Mouse (Mus musculus) layer of hippocampus, adult 11-12 months (tissue): Measurements from ENCODE around the gene Tent4b.
"Not testable (repeated sequence)": the region's sequence is repeated elsewhere in the genome, so short reads cannot be mapped to it uniquely, and the experiment has no call there.

Experiments
- DNase-seq: peaks from one replicate; pipeline ENCODE4 v3.0.0; 2022; ENCODE audit warnings: low spot score

Tent4b gene

DNA sequence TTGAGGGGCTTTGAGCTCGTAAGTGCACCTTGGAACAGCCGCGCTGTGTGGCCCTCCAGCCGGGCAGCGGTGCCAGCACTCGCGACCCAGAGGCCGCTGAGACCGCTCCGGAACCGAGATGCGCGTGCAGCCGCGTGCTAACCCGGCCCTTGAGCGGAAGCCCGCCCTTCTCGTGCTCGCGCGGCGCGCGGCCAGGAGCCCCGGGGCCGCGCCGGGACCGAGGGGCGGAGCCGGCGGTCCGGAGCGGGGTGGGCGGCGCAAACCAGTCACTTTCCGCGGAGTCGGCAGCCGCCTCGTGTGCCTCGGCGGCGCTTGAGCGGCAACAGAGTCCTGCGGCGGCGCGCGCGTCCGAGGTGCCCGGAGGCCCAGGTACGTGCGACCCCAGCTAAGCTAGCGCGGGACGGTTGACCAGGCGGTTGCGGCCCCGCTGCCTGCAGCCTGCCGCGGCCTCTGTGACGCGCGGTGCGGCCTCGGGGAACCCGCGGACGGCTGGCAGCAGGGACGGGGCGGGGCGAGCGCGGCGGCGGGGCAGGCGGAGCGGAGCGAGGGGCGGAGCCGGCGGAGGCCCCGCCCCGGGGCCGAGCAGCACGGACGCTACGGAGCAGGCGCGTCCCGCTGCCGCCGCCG lies at the start of gene Tent4b:
TSS of gene Tent4b (plus strand) at position 269 of the 627 bp plus-strand sequence.
- peak; percentile 92 for DNase-seq

DNA sequence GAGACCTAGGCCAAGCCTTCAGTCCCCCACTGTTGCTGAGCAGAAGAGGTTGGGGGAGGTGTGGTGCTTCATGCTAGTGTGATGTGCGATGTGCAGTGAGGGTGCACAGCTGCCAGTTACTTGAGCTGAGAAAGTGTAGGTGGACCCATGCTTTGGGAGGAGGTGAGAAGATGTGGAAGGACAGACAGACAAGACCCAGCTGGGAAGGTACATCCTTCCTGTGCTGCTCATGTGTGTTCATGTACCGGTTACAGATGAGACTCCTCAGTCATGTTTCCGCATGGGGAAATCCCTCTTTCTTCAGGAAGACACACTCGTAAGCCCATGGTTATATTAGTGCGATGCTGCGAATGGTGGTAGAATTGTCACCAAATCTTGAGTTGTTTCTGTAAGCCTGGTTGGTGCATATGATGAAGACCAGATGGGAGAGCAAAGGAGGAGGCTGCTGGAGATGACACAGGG lies 48.1 kb upstream of the Tent4b start:
- DNase-seq = no peak

DNA sequence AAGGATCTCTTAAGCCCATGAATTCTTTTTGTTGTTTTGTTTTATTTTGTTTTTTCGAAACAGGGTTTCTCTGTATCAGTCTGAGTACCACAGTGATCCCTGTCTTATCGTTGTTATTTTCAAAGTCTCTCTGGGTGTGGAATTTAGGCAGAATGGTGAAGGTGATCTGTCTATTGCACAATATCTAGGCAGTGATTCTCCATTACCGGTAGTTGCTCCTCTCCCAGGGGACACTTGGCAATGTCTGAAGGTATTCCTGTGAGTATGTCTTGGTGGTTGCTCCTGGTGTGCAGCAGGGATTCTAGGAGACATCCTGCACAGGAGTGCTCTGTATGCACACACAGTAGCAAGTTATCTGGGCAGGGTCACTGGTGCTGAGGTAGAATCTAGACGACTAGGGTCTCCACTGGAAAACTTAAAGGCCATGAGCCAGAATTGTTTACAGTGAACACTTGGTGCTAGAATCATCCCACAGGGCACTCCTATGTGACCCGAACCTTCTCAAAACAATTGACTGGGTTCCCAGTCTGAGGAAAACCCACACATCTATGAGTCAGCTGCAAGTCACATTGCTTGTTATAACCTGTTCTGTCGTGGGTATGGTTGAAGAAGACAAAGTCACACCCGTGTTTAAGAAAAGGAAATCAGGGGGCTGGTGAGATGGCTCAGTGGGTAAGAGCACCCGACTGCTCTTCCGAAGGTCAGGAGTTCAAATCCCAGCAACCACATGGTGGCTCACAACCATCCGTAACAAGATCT lies 38.6 kb upstream of the Tent4b start:
- DNase-seq = no peak

DNA sequence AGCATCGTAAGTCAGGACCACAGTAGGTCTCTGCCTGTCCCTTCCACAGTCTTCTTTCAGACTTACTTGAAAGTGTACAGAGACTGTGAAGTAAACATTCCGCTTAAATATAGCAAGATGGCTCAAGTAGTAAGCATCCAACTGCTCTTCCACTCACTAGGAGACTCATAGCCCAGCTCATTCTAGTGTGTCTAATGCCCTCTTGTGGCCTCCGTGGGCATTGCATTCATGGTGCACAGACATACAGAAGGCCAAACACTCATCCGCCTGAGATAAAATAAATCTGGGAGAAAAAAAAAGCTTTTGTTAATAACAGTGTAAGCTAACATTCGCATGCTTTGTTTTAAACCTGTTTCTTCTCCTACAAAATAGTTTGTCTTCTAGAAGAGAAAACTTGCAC lies 37.6 kb upstream of the Tent4b start:
- DNase-seq = peak; percentile 71

- no peak for DNase-seq
These were observed 23.7 kb upstream of the Tent4b start for GRCm38 (mm10) chr8:88175264-88175663.

DNA sequence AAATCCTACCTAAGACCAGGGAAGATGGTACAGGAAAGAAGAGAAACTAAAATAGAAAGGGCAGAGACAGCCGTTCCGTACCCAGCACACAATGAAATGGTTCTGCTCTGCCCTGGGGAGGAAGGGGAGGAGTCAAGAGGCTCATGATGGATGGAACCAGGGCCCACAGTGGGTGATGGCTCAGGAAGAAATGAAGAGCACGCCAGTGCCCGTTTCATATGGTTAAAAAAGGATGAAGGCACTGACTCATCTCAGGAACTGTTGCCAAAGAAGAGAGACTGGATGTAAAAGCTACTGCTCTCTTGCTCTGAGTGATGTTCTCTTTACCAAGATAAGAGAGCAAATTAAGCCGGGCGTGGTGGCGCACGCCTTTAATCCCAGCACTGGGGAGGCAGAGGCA lies 21.7 kb upstream of the Tent4b start:
- DNase-seq = no peak

GRCm38 (mm10) chr8:88183121-88183520 lies 15.9 kb upstream of the Tent4b start:
- DNase-seq = no peak

GRCm38 (mm10) chr8:88184914-88185313 lies 14.1 kb upstream of the Tent4b start:
- no peak for DNase-seq

GRCm38 (mm10) chr8:88185716-88186115 lies 13.3 kb upstream of the Tent4b start:
- DNase-seq = no peak

GRCm38 (mm10) chr8:88197328-88197727 lies 1.7 kb upstream of the Tent4b start:
- no peak for DNase-seq

DNA sequence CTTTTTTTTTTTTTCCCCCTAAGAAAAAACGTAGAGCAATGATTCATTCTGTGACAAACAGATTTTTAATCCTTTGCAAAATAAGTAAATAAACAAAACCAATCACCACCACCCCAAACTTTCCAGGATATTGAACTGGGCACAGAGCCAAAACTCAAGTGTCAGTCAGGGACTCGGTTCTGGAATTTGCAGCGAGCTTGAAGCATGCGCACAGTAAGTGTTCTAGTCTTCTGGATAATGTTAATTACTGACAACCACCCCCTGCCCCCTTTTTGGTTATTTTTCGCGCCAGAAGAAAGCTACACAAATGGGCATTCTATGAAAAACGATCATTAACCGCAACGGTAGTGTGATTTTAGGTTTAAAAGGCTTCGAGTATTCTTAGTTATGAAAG lies 465 bp upstream of the Tent4b start:
- peak; percentile 54 for DNase-seq

GRCm38 (mm10) chr8:88199700-88200601 lies 938 bp downstream of the Tent4b start:
- peak; percentile 27 for DNase-seq

DNA sequence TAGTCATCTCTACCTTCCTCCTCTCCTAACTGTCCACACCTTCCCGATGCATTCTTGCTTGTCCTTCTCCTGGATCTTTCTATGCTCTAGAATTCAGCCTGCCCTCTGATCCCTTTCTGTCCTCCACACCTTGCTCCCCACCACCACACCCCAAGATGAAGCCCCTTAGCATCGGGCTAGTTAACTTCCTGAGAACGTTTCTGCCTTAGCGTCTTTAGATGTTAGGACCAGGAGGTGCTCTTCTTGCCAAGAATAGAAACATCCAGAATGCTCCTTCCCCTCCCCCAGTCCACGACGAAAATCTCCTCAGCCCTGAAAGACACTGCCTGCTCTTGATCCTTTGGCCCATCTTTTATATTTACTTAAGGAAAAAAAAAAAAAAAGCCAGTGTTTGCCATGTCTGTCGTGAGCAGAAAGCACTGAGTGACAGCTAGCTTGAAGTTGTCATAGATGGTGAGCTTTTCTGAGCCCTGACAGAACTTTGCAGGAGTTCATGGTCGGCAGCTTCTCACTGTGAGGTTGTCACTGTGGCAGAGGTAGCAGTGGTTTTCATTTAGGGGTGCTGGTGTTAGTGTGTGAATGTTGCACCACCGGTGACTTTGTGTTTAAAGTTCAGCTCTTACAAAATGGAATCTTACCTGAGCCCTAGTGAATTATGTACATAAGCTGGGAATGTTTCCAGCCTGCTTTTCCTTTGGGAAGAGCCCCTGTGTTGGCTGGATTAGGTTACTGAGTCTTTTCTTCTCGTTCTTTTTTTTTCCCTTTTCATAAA lies 1.9 kb downstream of the Tent4b start:
- no peak for DNase-seq

GRCm38 (mm10) chr8:88201641-88202040 lies 2.6 kb downstream of the Tent4b start:
- no peak for DNase-seq

GRCm38 (mm10) chr8:88206016-88206415 lies 7.0 kb downstream of the Tent4b start:
- no peak for DNase-seq

GRCm38 (mm10) chr8:88207121-88207821 lies 8.3 kb downstream of the Tent4b start:
- DNase-seq = no peak

DNA sequence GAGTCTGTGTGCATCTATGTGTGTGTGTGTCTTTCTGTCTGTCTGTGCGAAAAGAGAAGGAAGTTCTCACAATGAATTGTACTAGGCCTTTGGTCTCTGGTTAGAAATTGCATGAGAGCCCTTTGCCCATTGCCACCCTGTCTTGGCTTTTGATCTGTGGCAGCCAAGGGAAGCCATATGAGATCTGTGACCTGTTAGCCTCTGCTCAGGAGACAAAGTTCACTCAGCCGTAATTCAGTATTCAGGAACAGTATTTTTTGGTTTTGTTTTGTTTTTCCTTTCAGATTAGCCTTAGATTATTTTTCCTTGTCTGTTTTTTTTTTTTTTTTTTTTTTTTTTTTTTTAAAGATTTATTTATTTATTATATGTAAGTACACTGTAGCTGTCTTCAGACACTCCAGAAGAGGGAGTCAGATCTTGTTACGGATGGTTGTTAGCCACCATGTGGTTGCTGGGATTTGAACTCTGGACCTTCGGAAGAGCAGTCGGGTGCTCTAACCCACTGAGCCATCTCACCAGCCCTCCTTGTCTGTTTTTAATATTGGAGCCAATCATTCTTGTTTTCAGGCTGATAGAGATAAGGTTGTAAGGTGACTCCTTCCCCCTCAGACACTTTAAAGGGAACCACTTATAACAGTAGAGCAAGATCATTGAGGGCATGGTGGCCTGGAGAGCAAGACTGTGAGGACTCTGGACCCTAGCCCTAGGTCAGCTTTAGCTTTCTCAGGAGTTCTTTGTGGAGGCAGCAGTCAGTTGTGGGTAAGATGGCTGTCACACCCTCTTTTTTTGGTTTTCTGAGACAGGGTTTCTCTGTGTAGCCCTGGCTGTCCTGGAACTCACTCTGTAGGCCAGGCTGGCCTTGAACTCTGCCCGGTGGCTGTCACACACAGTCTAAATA lies 11.2 kb downstream of the Tent4b start:
- DNase-seq = not testable (repeated sequence)

GRCm38 (mm10) chr8:88221353-88221752 lies 22.3 kb downstream of the Tent4b start:
- no peak for DNase-seq

DNA sequence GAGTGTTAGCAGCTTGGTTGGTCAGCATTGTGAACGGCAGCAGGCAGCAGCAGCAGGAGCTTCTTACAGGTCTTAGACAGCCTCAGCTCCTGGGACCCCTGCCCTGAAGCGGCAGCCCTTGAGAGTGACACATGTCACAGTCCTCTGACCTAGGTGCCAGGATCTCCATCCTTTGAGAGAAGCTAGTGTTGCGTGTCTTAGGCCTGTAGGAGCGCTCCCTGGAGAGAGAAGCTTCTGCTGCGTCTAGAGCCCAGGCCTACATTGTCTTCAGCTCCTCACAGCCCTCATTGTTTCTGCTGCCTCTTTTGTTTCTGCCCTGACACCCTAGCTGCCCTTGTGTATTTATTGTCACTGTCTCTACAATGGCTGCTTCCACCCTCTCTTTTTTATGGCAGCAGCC lies 26.3 kb downstream of the Tent4b start:
- no peak for DNase-seq

DNA sequence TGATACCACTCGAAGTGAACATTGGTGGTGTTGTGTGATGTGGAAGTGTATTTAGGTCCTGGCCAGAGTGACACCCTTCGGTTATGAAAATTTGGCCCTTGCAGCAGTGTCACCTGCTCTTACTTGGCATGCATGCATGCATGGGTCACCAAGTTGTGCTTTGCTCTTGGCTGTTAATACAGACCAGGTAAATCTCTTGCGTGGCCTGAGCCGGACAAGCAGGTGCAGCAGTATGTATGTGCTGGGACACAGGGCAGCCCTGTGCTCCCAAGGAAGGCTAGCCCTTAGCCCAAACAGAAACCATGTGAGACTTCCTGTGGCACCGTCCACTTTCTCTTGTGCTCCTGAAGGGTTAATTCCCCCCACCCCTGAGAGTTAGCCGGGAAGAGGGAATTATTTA lies 28.8 kb downstream of the Tent4b start:
- no peak for DNase-seq
